Mouse (Mus musculus): ENCODE measurements around the gene Camta2.
A peak's percentile ranks its signal among the peaks of the same experiment; 100 is the strongest.

The Camta2 gene

GRCm38 (mm10) chr11:70689578-70689977 is 1.7 kb upstream of the Camta2 start:
- no peak for DNase-seq (ENCODE audit: low spot score)

GRCm38 (mm10) chr11:70688372-70688771 is 467 bp upstream of the Camta2 start:
- DNase-seq (ENCODE audit: low spot score): no peak

- DNase-seq (ENCODE audit: low spot score): peak; percentile 46
Observed at GRCm38 (mm10) chr11:70686901-70687566, 871 bp downstream of the Camta2 start.

GRCm38 (mm10) chr11:70683640-70684039 is 4.3 kb downstream of the Camta2 start:
- no peak for DNase-seq (ENCODE audit: low spot score)

GRCm38 (mm10) chr11:70681897-70682581 is 5.9 kb downstream of the Camta2 start:
- DNase-seq (ENCODE audit: low spot score): peak; percentile 84

GRCm38 (mm10) chr11:70681170-70681569 is 6.7 kb downstream of the Camta2 start:
- no peak for DNase-seq (ENCODE audit: low spot score)

GRCm38 (mm10) chr11:70679894-70680293 is 8.0 kb downstream of the Camta2 start:
- DNase-seq (ENCODE audit: low spot score): no peak

- no peak for DNase-seq (ENCODE audit: low spot score)
Observed at GRCm38 (mm10) chr11:70679361-70679760, 8.5 kb downstream of the Camta2 start.

- DNase-seq (ENCODE audit: low spot score): no peak
Observed at GRCm38 (mm10) chr11:70678576-70678975, 9.3 kb downstream of the Camta2 start.

- no peak for DNase-seq (ENCODE audit: low spot score)
Observed at GRCm38 (mm10) chr11:70678092-70678491, 9.8 kb downstream of the Camta2 start.

GRCm38 (mm10) chr11:70674501-70674900 is 13.4 kb downstream of the Camta2 start:
- DNase-seq (ENCODE audit: low spot score): no peak

GRCm38 (mm10) chr11:70674014-70674413 is 13.9 kb downstream of the Camta2 start:
- no peak for DNase-seq (ENCODE audit: low spot score)

- no peak for DNase-seq (ENCODE audit: low spot score)
Observed at GRCm38 (mm10) chr11:70671333-70672047, 16.4 kb downstream of the Camta2 start.

- no peak for DNase-seq (ENCODE audit: low spot score)
Observed at GRCm38 (mm10) chr11:70670483-70670882, 17.4 kb downstream of the Camta2 start.

- peak; percentile 85 for DNase-seq (ENCODE audit: low spot score)
Observed at GRCm38 (mm10) chr11:70669582-70670345, 18.1 kb downstream of the Camta2 start.

- DNase-seq (ENCODE audit: low spot score): peak; percentile 98
Observed at GRCm38 (mm10) chr11:70668771-70669505, 19.0 kb downstream of the Camta2 start, which contains the start of gene Spag7. Gene Spag7 (minus strand): TSS chr11:70669416.

GRCm38 (mm10) chr11:70668335-70668770 is 19.6 kb downstream of the Camta2 start:
- no peak for DNase-seq (ENCODE audit: low spot score)

GRCm38 (mm10) chr11:70667271-70668150 is 20.4 kb downstream of the Camta2 start:
- DNase-seq (ENCODE audit: low spot score): no peak

GRCm38 (mm10) chr11:70666687-70667086 is 21.2 kb downstream of the Camta2 start:
- DNase-seq (ENCODE audit: low spot score): no peak

GRCm38 (mm10) chr11:70664741-70665140 is 23.2 kb downstream of the Camta2 start:
- no peak for DNase-seq (ENCODE audit: low spot score)

Measured in retina, embryonic 14.5 days (tissue).